Mouse (Mus musculus) limb, embryonic 11.5 days (tissue): ENCODE results near the gene Mmp20. TPM values are rescaled to one million over a fixed set of nuclear protein-coding genes. Genes with fewer than 3 reads are reported as not detected.

ENCODE experiments used
- ATAC-seq: fragments of 200-750 bp; cut with Nextera tagmentation; 2 replicates; pipeline ENCODE4 v1.8.0; 2017; ENCODE audit warnings: low read depth; ENCODE audit not compliant: insufficient number of reproducible peaks, low FRiP score, low TSS enrichment
- DNase-seq: peaks from one replicate; pipeline ENCODE4 v3.0.0-alpha.2; 2015; ENCODE audit warnings: low spot score
- H3K27ac ChIP-seq: fragments of 300-500 bp; sonication (generic); replicated peaks from 2 replicates; pipeline ENCODE4 v1.5.1; 2014; ENCODE audit warnings: low read depth, mild to moderate bottlenecking, low read length
- H3K27me3 ChIP-seq: fragments of 300-500 bp; sonication (generic); 2 replicates; pipeline ENCODE4 v1.6.1; 2014; ENCODE audit warnings: mild to moderate bottlenecking, low read length, mixed read lengths; ENCODE audit not compliant: control insufficient read depth, insufficient read depth
- H3K36me3 ChIP-seq: fragments of 300-500 bp; sonication (generic); 2 replicates; pipeline ENCODE4 v1.6.1; 2014; ENCODE audit warnings: mild to moderate bottlenecking, low read length, moderate library complexity, mixed read lengths; ENCODE audit not compliant: control insufficient read depth, insufficient read depth
- H3K4me1 ChIP-seq: fragments of 300-500 bp; sonication (generic); 2 replicates; pipeline ENCODE4 v1.6.1; 2014; ENCODE audit warnings: low read length, mixed read lengths; ENCODE audit not compliant: control insufficient read depth, insufficient read depth
- H3K4me2 ChIP-seq: fragments of 300-500 bp; sonication (generic); 2 replicates; pipeline ENCODE4 v1.6.1; 2014; ENCODE audit warnings: low read depth, mild to moderate bottlenecking, moderate library complexity; ENCODE audit not compliant: severe bottlenecking
- H3K4me3 ChIP-seq: fragments of 300-500 bp; sonication (generic); 2 replicates; pipeline ENCODE4 v1.5.1; 2014; ENCODE audit warnings: low read depth, low read length
- H3K9ac ChIP-seq: fragments of 300-500 bp; sonication (generic); 2 replicates; pipeline ENCODE4 v1.6.1; 2014; ENCODE audit warnings: mild to moderate bottlenecking, low read length
- H3K9me3 ChIP-seq: fragments of 300-500 bp; sonication (generic); 2 replicates; pipeline ENCODE4 v1.6.1; 2016; ENCODE audit warnings: low read length; ENCODE audit not compliant: control insufficient read depth
- WGBS: fragments of 180-500 bp; shearing (Covaris S2); extraction: QIAGEN DNeasy Blood & Tissue Kit; methylation state at CpG from one replicate; pipeline ENCODE4 v1.1.7; 2014; 5-methylcytosine and 5-hydroxymethylcytosine counted together
- polyA plus RNA-seq: library from polyadenylated mRNA; unstranded; fragments of >200 nt; fragmentation: Nextera tagmentation; extraction: Ambion mirVana; gene quantifications from 2 replicates; pipeline ENCODE4 v1.2.1, GENCODE M21; 2014

The Mmp20 gene
- polyA plus RNA-seq, result not detected in 2 replicates

- Histone ChIP-seq H3K4me2 (no peak within 1 kb of the TSS), H3K36me3 (no peaks in the 10 kb centered on the region), H3K27ac (no peak within 1 kb of the TSS), H3K9me3 (no peaks in the 10 kb centered on the region), H3K4me3 (no peak within 1 kb of the TSS), H3K9ac (no peak within 1 kb of the TSS), H3K4me1 (no peaks in the 10 kb centered on the region), H3K27me3 (no peaks in the 10 kb centered on the region)
- ATAC-seq, result no peak
- no peak for DNase-seq
Measured at GRCm38 (mm10) chr9:7627931-7628330, at the start of gene Mmp20. Gene Mmp20 (plus strand): TSS chr9:7628231.

DNA sequence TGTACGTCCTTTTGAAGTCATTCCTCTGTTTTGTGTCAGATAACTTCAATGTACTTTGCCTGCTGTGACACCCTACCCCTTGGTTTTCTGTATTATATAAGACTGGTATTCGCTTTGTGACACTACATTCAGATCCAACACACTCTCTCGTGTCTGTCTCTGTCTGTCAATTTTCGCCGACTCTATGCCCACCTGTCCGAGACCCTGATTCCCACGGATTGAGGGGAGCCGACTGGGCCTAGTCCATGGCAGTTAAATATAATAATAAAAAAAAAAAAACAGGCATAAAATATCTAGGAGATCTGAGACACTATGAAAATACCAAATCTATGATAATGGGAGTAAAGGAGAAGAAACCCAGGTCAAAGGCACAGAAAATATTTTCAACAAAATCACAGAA lies 38.0 kb upstream of the Mmp20 start:
- ATAC-seq, result no peak
- 66% methylated on average over 8 of the region's 8 CpGs for WGBS

DNA sequence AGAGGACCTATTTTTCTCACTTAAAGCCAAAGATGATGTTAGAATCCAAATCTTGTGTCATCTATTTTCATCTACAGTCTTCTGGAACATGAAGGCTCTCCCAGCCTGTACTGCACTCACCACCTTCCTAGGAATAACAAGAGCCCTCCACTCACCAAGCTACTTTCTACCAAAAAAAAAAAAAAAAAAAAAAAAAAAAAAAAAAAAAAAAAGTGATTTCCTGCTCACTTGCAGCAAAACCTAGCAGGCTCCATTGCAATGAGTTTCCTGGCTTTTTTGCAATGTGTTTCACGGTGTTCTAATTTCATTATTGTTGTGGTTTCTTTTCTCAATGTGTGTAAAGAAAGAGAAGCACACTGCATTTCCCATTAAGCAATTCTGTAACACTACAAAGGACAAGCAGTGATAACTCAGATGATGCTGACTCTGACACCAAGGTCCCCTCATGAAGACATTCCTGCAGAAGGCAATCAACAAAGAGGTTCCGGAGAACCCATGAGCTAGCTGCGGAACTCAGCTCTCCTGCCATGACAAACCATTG lies 34.7 kb upstream of the Mmp20 start:
- H3K9ac ChIP-seq, result no peak overlapping the region
- H3K9me3 ChIP-seq, result no peaks in the 10 kb centered on the region
- H3K4me1 ChIP-seq, result no peaks in the 10 kb centered on the region
- no peak overlapping the region for H3K4me2 ChIP-seq
- 94% methylated on average over 3 of the region's 3 CpGs for WGBS
- H3K27ac ChIP-seq, result no peak overlapping the region
- no peaks in the 10 kb centered on the region for H3K27me3 ChIP-seq
- no peak for ATAC-seq
- no peaks in the 10 kb centered on the region for H3K36me3 ChIP-seq
- no peak overlapping the region for H3K4me3 ChIP-seq
- DNase-seq, result no peak

More for the DNA sequence above, 38.0 kb upstream of the Mmp20 start:
- Histone ChIP-seq H3K4me2 (no peak overlapping the region), H3K9ac (no peak overlapping the region), H3K36me3 (no peaks in the 10 kb centered on the region), H3K9me3 (no peaks in the 10 kb centered on the region), H3K27me3 (no peaks in the 10 kb centered on the region), H3K4me3 (no peak overlapping the region), H3K4me1 (no peaks in the 10 kb centered on the region), H3K27ac (no peak overlapping the region)
- DNase-seq, result no peak

DNA sequence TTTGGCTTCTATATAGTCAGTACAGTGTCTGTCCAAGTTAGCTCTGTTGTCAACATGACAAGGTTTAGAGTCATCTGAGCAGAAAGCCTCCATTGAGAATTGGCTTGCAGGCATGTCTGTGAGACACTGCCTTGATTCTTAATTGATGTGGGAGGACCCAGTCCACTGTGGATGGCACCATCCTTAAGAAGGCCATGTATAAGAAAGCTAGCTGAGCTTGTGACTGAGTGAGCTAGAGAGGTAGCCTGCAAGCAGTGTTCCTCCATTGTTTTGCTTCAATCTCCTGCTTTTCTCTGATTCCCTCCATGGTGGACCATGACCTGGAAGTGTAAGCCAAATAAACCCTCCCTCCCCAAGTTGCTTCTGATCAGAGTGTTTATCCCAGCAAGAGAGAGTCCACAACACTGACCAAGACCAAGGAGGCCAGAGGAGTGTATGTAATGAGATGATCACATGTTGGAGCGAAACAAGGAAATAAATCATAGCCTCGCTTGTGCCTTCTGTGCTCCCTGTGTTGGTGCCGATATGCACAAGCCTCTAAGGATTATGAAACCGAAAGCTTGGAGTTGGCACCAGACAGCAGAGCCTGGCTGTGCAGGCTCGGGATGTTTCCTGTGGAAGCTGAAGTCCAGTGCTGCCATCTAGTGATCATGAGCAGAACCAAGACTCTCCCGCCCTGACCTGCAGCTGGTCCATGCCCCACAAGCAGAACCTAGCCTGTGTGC lies 33.1 kb upstream of the Mmp20 start:
- H3K4me3 ChIP-seq, result peak overlapping the region; percentile 20; the same call in 1 of the 2 replicates
- H3K4me2 ChIP-seq, result peak overlapping the region; percentile 34
- no peaks in the 10 kb centered on the region for H3K4me1 ChIP-seq
- ATAC-seq (peak; percentile 89), DNase-seq (peak; percentile 78)
- no peak overlapping the region for H3K27ac ChIP-seq
- no peaks in the 10 kb centered on the region for H3K9me3 ChIP-seq
- WGBS, result 22% methylated on average over 6 of the region's 6 CpGs
- H3K9ac ChIP-seq, result no peak overlapping the region
- H3K36me3 ChIP-seq, result no peaks in the 10 kb centered on the region
- no peaks in the 10 kb centered on the region for H3K27me3 ChIP-seq

DNA sequence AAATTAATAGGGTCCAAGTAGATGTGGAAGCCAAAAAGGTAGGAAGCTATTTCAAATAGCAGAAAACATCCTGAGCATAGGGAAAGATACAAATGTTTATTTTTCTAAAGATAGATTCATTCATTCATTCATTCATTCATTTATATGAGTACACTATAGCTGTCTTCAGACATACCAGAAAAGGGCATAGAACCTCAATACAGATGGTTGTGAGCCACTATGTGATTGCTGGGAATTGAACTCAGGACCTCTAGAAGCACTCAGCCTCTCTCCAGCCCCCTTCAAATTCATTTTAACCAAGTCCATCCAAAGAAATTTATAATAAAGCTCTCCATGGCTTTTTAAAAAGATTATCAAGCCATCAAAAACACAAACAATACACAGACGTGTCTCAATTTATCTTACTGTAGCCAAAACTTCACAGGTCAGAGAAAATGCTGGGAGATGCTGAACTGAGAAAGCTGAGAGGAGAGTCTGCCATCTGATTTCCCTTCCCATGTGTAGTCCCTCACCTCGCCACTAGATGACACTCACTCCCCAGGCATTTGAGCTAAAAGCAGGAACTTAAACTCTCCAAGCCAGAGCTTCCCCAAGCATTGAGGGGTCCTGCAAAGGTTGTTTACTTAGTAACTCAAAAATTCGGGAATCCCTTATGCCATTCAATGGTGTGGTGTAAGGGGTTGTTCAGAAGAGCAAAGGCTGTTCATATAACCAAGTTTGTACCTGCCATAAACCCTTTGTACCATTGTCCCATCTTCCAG lies 24.9 kb upstream of the Mmp20 start:
- H3K4me1 ChIP-seq, result no peaks in the 10 kb centered on the region
- H3K27me3 ChIP-seq, result no peaks in the 10 kb centered on the region
- H3K36me3 ChIP-seq, result no peaks in the 10 kb centered on the region
- WGBS, result 2% methylated on average over 3 of the region's 3 CpGs
- H3K9me3 ChIP-seq, result no peaks in the 10 kb centered on the region
- ATAC-seq, result no peak
- no peak overlapping the region for H3K4me2 ChIP-seq
- H3K27ac ChIP-seq, result no peak overlapping the region
- H3K4me3 ChIP-seq, result no peak overlapping the region
- H3K9ac ChIP-seq, result no peak overlapping the region
- peak; percentile 84 for DNase-seq

DNA sequence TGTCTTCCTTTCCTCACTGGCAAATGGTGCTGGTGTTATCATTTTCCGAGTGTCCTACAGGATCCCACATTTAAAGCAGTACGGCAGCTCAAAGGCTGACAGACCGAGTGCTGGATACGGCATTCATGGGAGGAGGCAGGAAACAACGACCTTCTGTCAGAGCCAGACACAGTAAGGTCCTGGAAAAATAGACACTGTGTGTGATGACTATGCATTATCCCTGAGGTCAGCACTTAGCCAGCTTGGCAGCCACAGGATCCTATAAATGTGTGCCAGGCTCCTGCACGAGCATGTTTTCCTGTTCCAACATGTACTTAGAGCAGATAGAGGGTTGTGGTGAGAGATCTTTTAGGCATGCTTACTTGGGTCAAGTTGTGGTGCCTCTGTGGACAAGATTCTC lies 24.0 kb upstream of the Mmp20 start:
- Histone ChIP-seq H3K9ac (no peak overlapping the region), H3K27me3 (no peaks in the 10 kb centered on the region), H3K36me3 (no peaks in the 10 kb centered on the region), H3K4me3 (no peak overlapping the region), H3K4me1 (no peaks in the 10 kb centered on the region), H3K9me3 (no peaks in the 10 kb centered on the region), H3K27ac (no peak overlapping the region), H3K4me2 (no peak overlapping the region)
- no peak for ATAC-seq
- DNase-seq, result no peak
- WGBS, result 87% methylated on average over 6 of the region's 6 CpGs

DNA sequence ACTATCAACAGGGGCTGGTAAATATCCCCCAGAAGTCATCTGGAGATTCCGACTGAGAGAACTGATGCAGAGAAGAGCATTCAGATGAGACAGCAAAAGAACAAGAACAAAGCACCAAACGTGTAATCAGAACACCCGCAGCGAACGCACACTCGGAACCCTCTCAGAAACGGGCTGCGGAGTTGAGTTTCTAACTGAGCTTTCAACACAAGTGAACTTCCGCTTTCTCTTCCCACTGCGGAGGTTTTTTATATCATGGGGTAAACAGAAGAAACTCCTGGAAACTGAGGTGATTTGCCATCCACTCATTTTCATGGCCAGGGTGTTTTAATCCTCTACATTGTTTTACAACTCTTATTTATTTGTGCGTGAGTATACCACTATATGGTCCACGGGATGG lies 22.4 kb upstream of the Mmp20 start:
- WGBS, result 90% methylated on average over 12 of the region's 12 CpGs
- ATAC-seq (no peak), DNase-seq (no peak)
- Histone ChIP-seq H3K9me3 (no peaks in the 10 kb centered on the region), H3K4me1 (no peaks in the 10 kb centered on the region), H3K9ac (no peak overlapping the region), H3K27me3 (no peaks in the 10 kb centered on the region), H3K36me3 (no peaks in the 10 kb centered on the region), H3K27ac (no peak overlapping the region), H3K4me3 (no peak overlapping the region), H3K4me2 (no peak overlapping the region)

DNA sequence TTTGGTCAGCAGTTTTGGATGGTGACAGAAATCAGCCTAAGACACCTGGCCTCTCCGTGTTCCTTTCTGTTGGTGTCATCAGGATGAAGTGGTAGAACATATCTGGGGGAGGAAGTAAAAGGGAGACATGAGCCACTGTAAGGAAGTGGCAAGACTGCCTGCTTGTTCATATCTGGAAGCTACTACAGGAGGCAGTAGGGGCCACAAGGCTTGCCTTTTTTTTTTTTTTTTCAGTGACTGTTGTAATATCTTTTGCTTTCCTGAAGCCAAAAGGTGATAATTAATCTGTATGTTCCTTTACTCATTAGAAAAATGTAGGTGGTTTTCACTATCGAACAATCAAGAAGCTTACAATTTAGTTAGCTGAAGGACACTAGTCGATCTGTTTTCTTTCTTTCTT lies 5.4 kb upstream of the Mmp20 start:
- Histone ChIP-seq H3K27ac (no peak overlapping the region), H3K9me3 (no peaks in the 10 kb centered on the region), H3K4me3 (no peak overlapping the region), H3K4me1 (no peaks in the 10 kb centered on the region), H3K9ac (no peak overlapping the region), H3K27me3 (no peaks in the 10 kb centered on the region), H3K4me2 (no peak overlapping the region), H3K36me3 (no peaks in the 10 kb centered on the region)
- DNase-seq, result no peak
- no peak for ATAC-seq
- WGBS, result 87% methylated on average over 3 of the region's 3 CpGs
